Mouse (Mus musculus) erythroblast, embryonic 14.5 days (primary cell): ENCODE data around the gene Arhgap18.

Experiments used
- GATA1 ChIP-seq: IDR thresholded peaks from 2 replicates; pipeline ENCODE4 v1.6.1; 2012; ENCODE audit warnings: low read length, inconsistent platforms, mixed read lengths
- TAL1 ChIP-seq: IDR thresholded peaks from 3 replicates; pipeline ENCODE4 v1.6.1; 2012; ENCODE audit warnings: low read length, inconsistent platforms, mixed read lengths

DNA sequence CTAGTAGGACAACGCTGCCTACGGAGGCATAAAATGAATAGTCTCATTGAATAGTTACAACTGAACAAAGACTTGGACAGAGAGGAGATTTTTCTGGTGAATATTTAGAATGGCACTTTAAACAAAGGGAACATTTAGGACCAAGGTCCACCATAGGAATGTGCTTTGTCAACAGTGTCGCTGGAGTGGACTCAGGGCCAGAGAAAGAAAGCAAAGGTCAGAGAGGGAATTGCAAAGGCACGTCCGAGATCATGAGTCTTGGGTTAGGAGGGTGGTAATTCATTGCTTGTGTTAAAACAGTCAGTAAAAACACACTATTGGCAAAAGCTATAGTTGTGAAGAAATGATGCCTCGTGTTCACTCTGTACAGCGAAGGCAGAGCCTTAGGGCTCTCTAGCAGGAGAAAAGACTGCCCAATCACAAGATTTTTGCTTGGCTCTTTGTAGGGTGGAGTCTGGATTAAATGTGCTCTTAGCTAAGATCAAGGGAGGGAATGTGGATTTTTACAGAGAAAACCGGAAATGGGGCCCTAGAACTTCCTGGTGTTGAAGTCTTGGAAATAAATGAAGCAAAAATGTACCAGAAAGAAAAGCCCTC, 167.3 kb downstream of the Arhgap18 start:
- TF ChIP-seq GATA1 (no peak), TAL1 (no peak)
